Mouse (Mus musculus): ENCODE data around the gene Cnpy4.

DNA sequence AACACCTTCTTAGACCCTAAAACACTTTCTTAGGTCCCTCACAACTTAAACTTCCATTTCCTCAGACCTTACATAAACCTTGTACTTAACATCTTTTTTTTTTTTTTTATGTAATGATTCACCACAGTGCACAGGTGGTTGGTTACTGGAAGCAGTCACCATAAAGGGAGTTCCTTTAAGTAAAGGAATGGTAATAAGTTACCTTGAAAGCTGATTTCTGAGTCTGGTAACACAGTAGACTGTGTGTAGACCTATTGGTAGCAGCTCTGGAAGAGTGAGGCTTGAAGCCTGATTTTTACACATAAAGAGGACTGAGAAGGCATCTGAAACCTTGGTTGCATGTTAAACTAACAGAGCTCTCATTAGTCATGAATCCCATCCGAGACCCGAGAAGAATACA is 32.6 kb downstream of the Cnpy4 start:
- TF ChIP-seq CTCF (IDR thresholded peaks at IDR 0.05; ENCODE audit: low read depth) (no peak), EP300 (IDR thresholded peaks at IDR 0.05; ENCODE audit: low read depth) (no peak)
